Mouse (Mus musculus) myocyte (in vitro differentiated cells): ENCODE measurements around the gene 2510009E07Rik.

ENCODE experiments used
- CEBPB ChIP-seq: IDR thresholded peaks from 2 replicates; pipeline ENCODE4 v1.6.1; 2011; ENCODE audit warnings: mild to moderate bottlenecking, moderate library complexity; ENCODE audit not compliant: poor library complexity, insufficient read depth, severe bottlenecking
- E2F4 ChIP-seq: IDR thresholded peaks from one replicate; pipeline ENCODE4 v1.6.1; 2011; ENCODE audit warnings: mild to moderate bottlenecking, control low read depth, moderate library complexity; ENCODE audit not compliant: insufficient read depth
- POLR2A ChIP-seq: IDR thresholded peaks from one replicate; pipeline ENCODE4 v1.6.1; 2011; ENCODE audit warnings: low read depth, mild to moderate bottlenecking, control low read depth, moderate library complexity; ENCODE audit not compliant: insufficient read length
- TCF3 ChIP-seq: IDR thresholded peaks from one replicate; pipeline ENCODE4 v1.6.1; 2011; ENCODE audit warnings: low read depth, control low read depth; ENCODE audit not compliant: insufficient read length
- USF1 ChIP-seq: IDR thresholded peaks from one replicate; pipeline ENCODE4 v1.6.1; 2011; ENCODE audit warnings: low read depth, mild to moderate bottlenecking, control low read depth, moderate library complexity

DNA sequence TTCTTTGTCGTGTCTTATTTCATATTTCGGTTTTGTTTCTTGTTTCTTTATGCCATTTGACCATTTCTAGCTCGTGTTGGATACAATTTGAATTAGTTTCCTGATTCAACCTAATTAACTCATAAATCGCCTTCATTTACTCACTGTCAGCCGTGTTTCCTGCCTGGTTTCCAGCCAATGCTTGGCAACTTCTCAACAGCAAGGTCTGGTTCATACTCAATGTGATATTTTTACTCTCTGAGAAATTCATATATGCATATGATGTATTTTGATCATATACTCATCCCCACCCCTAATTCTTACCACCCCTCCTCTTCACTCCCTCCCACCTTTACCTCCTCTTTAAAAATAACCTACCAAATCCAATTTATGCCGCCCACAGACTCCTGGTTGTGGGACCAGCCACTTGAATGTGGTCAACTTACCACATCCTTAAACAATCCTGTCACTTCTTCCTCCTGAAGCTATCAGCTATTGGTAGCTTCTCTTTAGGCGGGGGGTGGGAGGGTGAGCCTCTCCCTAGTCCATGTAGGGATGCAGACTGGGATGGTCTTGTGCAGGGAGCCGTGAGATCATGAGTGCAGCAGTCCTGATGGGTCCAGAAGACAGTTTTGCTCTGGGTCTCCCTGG lies 87.3 kb downstream of the 2510009E07Rik start:
- TF ChIP-seq E2F4, result no peak
- no peak for TF ChIP-seq TCF3
- no peak for TF ChIP-seq USF1
- TF ChIP-seq CEBPB, result no peak
- TF ChIP-seq POLR2A, result no peak
